Mouse (Mus musculus) layer of hippocampus, adult 11-12 months (tissue): ENCODE data around the gene Ikzf1.
A peak's percentile ranks its signal among the peaks of the same experiment; 100 is the strongest.

ENCODE experiments used
- DNase-seq: peaks from one replicate; pipeline ENCODE4 v3.0.0; 2022; ENCODE audit warnings: low spot score

Gene Ikzf1

DNA sequence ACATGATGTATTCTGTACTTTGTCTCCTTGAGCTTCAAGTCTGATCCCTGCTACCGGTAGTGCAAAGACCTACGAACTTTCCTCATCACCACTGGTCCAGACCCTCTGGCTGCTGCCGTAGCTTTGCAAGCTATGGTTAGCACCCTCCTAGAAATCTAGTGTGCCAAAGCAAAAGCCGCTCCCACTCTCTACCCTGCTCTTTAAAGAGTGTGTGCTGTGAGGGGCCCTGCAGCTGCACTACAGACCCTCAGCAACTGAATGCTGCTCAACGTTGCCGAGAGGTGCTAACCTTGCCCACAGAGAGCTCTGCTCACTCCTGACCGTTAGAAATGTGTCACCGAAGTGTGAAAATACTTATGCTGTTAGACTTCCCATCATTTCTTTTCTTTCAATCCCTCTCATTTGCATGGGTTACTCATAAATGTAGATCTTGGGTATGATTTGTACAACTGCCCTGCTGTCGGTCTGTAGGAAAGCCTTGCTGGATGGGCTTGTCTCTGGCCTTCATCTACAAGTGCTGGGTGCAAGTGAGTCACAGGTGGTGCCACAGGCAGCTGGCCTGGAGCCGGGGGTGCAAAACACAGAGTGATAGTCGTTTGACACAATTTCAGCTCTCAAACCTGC, 40.6 kb downstream of the Ikzf1 start:
- DNase-seq: no peak

DNA sequence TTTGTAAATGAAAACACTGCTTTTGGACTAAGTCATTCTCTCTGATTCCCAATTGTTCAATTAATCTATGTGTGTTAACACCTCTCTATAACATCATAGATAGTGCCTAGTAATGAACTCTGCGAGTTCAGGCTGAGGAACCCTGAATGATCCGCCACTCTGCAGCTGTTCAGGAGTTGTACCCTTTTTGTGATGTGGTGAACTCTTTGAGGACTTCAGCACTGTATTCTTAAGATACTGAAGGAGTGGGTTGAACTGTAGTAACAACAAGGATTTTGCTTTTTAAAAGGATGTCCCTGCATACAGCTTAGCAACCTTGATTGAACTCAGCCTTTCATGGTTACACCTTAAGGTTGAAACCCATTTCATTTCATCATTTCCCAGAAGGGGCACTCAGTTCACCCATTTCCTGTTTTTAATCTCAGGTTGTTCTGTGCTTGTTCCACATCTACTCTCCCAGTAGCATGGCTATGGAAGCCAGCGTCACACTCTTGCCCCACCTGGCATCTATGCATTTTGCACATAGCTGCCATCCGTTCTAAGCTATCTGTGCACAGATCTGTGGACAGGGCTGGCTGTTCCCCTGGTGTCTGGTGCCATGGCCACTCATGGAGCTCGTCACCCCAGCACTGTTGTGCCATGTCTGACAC, 41.2 kb downstream of the Ikzf1 start:
- DNase-seq: no peak

DNA sequence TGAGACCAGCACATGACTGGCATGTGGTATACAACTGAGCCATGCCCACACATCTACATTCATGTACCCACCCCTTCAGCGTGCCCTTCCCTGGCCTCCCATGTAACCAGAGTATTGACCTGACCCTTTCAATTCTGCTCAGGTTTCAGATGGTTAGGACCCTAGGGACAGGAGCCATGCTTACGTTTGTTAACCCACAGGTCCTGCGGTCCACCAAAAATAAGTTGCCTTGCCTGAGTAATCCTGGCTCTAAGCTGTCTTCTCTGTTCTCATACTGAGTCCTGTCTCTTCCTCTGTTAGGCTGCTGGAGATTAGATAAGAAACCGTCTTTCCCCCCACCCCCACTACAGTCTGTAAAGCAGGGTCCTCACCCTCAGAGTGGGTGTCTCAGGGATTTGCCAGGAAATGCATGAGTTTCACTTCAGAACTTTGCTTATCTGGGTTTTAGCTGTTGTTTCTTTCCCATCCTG, 42.0 kb downstream of the Ikzf1 start:
- no peak for DNase-seq

DNA sequence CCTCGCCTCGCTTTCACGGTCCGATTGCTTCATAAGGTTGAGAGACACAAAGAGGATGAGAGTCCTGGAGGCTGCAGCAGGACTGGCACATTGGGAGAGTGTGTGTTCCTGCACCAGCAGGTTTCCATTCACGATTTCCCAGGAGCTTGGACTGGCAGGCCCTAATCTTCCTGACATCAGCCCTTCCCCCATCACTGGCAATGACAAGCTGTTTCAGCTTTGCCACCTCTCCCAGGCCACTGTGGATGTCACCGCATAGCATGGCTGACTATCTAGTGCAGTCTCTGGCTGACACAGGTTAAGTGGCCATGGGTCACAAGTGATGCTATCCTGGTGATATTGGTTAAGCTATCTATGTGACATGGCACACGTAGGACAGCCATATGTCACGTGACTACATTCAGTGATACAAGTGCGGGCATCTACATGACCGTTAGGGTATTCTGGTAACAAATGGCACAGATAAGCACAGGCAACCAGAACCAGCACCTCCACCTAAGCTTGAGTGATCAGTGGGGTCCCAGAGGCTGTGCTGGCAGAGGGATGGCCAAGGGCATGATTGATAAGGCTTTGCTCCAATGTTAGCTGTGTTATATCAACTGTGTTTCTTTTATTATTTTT, 43.2 kb downstream of the Ikzf1 start:
- DNase-seq: no peak

DNA sequence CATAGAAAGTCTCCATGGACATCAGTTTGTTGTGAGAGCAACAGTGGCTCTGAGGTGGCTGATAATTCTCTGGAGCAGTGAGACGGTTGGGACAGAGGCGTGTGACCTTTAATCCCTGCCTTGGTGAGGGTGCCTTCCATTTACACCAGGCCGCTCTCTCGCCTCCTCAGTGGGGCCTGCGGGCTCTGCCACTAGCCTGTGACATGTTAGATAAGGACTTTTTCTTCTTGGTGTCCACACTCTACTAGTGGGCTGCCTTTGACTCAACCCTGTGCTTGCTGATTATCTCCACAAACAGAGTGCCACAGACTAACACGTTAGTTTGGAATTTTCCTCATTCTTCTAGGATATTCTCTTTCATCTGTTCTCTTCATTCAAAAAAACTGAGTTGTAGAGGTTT, 44.4 kb downstream of the Ikzf1 start:
- no peak for DNase-seq

DNA sequence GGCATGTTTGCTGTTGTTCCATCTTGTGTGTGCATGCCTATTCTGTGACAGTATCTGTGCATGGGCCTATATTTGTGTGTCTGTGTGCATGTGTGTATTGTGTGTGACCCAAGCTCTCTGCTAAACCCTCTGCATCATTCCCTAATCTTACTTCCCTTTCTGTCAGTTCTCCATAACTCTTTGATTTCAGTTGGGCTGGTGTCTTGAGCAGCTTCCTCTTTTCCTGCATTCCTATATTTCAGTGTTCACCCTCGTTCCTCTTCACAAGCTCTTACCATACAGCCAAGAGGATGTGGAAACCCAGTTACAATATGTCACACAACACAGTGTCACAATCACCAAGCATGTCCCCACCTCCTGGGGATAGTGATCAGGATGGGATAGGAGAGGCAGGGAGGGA, 45.3 kb downstream of the Ikzf1 start:
- no peak for DNase-seq

DNA sequence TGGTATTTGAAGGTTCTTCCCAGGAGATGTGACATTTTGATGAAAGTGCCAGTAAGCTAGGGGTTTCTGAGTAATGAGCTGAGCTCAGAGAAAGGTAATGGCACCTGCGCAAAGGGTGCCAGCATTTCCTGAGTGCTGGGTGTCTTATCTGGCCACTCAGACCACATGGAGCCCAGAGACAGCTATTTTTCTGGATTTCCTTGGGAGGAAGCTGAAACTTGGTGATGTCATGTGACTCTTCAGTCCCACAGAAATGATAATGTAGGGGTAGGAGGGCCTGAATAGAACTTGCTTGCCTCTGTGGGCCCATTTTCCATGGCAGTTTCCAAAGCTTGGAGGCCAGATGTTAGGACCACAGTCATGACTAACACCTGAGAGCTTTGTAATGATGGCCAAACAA, 46.9 kb downstream of the Ikzf1 start:
- no peak for DNase-seq

DNA sequence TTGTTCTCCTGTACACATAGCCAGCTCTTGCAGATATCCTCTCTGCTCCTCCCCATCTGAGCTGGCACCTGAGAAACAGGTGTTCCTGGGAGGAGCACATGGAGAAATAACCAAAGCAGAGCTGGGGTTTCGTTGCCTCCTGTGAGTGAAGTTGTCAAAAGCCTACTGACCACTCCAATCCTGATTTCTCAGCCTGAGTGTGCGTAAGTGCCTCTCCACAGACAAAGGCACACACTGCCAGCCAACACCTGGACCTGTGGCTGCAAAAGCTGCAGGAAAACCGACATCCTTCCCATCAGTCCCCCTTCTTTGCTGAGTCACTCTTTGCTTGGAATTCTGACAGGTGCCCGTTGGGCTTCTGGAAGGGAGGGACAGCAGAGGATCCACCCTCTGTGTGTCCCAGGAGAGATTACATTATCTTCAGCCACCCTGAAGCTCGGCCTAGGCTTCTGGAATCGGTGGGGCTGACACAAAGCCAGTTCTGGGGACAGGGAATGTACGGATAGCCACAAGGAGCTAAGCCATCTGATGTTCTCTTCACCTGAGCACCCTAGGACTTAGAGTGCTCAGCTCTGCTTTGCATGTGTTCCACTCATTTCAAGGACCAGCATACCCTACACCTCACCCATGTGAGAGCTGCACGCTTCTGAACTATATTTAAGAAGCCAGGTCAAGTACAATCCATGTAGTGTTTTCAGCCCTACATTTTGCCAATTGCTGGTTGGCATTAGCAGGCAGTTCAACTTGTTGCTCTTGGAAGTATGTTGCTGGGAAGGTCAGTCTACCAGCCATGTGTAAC, 48.4 kb downstream of the Ikzf1 start:
- no peak for DNase-seq

DNA sequence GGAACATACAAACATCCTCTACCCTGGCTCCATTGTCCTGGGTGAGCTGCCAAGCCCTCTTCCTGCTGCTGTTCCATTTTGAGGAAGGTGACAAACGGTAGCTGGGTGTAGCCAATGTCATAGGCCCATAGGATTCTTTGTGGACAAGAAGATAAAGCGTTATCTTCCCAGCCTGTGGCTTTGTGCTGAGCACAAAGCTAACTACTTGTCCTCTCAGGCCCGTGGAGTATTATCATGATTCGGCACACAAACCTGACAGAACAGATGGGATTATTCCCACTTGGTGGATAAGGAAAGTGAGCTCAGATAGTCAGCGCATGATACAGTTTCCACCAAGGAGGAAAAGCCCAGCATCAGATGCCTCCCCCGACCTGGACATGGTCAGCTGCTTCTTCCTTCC, 50.4 kb downstream of the Ikzf1 start:
- DNase-seq: no peak

DNA sequence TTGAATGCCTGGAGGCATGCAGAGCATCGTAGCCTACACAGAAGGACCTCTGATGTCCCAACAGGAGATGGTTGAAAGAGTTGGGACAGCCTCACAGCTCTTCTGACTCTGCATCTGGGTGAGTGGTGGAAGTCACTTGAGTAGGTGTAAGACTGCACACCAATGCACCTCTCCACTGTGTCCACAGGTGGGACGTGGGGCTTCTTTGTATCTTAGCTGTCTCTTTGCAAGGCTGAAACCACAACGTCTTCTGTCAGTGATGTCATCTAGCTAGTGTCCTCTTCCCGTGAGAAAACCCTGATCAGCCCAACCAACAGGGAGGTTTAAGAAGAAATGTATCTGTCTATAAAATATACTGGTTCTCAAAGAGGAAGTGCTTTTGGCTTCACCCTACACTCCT, 52.1 kb downstream of the Ikzf1 start:
- no peak for DNase-seq

DNA sequence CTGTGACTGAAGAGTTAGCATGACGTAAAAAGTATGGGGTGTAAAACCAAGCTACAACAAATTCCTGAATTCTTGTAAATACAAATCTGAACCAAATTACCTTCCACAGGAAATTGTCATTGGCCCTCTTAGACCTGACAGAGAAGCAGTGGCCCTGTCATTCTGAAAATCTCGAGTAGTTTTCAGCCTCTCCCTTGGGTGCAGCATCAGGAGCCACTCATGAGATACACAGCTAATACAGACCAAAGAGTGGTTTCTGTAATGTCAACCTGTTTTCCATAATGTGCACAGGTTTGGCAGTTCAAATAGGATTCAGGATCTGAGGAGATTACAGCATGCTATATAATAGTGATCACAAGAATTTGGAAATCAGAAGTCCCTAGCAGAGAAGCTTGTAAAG, 52.8 kb downstream of the Ikzf1 start:
- no peak for DNase-seq

DNA sequence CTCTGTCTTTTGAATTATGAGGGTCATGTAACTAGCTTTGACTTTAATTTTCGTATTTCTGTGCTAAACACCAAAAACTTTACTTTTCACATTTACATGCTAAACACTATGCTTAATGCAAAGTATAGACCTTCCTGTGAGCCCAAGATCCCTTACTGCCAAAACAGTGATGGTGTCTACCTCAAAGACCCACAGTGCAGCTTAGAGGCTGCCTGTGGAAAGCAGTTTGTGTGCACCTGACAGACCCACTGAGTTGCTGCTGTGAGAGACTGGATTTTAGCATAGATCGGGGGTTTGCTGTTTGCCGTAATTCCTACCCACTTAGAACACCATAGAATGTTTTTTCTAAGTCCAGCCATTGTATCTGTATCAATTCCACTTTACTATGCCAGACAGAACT, 54.3 kb downstream of the Ikzf1 start:
- no peak for DNase-seq

DNA sequence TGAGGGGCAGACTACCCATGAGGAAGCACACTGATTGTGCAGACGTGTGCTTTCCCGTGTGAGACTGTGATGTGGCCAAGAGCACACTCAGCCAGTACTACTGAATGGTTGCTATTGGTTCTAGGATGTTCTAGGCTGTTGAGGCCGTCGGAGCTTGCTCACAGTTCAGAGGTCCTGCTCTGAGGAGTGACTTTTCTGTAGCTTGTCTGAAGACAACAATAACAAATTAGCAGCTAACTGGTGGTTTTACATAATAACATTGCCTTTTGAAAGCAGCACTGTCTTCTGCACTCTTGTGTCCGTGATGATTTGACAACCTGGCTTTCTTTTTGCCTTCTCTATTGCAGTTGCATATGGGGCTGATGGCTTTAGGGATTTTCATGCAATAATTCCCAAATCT, 55.8 kb downstream of the Ikzf1 start:
- DNase-seq: no peak

DNA sequence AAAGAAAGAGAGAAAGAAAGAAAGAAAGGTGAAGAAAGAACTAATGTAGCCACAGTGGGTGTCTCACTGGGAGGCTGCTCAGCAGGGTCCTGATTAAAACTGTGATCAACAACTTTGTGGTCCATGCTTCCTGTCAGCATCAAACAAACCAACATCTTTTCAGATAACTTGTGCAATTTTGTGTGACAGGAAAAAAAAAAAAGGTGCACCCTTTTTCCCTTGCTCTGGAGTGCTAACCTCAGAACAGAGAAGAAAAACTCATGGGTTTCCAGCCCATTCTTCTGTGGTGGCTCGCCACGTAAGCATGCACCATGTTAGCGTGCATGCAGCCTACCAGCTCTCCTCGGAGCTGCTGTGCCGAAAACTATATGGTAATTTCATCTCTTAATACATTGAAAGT, 56.8 kb downstream of the Ikzf1 start:
- DNase-seq: no peak

DNA sequence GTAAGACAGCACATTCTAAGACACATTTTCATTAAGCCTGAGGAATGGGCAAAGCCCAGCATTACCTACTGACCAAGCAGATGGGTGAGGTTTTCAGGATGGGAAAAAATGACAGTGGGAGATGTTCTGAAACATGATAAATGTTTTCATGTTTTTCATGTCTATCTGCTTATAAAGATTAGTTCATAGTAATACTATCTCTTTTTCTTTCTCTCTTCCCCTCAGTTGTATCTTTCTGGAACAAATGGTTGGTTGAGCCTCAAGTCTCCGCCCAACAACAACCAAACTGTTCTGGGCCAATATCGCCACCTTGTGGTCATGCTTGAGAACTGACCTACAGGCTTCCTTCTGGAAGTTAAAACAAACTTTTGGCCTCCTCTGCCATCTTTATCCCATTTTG, 57.8 kb downstream of the Ikzf1 start:
- DNase-seq: peak; percentile 6

DNA sequence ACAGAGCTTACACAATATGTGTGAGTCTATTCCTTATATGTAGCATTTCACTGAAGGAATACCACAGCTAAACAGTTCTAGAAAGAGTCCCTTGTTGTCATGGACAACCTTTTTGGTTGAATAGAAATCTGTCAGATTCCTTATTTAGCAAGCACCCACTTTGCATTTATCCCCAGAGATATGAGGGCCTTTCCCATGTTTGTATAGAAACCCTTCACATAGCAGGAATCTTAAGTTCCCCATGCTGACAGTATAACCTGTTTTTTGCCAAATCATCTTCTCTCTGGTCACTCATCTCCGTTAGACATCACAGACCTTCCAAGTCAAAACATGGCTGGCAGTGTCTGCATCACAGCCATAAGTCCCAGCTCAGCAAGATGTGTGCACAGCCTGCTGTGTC, 59.4 kb downstream of the Ikzf1 start:
- no peak for DNase-seq

DNA sequence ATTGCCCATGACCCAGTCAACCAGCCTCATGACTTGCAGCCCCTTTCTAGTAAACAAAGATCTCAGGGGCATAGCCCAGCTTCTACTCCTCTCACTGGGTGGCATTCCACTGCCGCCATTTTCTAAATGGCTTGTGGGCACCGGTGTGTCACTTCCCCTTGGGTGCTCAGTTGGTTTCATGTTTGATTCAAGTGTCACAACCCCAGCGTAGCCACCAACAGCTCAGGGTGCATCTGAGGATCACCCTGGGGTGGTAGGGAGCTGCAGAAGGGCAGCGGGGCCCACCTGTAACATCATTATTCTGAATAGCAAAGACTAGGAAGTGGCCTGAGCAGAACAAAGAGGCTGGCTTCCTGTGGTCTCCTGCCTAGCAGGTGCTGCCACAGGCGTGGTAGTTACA, 66.3 kb downstream of the Ikzf1 start:
- no peak for DNase-seq

DNA sequence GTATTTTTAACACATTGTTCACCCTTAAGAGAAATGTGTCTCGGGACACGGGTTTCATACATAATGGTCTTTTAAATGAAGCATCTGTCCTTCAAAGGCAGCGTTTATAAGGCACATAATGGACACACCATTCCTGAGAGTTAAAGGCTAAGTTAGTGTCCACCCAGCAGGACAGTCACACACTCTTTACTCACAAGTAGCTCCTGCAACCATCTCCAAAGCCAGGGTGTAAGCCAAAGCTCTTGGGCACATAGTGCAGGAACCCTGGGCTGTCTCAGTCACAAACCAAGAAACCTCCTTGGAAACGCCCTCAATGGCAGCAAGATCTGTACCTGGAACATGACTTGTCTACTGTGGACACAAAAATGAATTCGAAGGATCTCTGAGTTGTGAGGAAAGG, 68.1 kb downstream of the Ikzf1 start:
- DNase-seq: no peak

DNA sequence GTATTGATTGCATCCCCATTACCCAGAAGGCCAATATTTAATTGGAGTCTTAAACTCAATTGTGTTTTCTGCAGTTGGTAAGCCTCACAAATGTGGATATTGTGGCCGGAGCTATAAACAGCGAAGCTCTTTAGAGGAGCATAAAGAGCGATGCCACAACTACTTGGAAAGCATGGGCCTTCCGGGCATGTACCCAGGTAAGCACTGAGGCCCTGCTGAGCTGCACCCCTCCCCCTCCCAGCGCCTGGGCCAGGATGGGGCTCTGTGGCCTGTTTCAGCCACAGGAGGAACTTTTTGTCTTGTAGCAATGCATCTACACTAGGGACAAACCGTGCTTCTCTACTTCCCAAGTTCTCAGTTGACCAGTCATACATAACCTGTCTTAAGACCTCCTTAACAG, 73.3 kb downstream of the Ikzf1 start:
- DNase-seq: no peak

DNA sequence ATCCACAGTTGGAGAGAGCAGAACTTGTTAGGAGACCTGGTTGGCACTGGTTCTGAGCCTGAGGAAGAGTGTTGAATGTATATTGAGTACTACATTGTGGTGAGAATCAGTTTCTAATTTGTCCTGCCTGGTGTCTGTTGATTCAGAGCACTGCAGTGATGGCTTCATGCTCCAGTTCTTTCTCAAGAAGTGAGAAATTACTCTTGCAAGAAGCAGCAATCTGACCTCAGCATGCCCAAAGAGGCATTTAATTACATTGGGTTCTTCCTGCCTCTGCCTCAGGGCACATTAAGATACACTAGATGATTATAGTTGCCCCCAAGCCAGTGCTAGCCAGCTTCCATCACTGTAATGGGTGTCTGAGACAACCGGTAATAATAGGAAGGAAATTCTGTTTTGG, 74.1 kb downstream of the Ikzf1 start:
- DNase-seq: no peak

DNA sequence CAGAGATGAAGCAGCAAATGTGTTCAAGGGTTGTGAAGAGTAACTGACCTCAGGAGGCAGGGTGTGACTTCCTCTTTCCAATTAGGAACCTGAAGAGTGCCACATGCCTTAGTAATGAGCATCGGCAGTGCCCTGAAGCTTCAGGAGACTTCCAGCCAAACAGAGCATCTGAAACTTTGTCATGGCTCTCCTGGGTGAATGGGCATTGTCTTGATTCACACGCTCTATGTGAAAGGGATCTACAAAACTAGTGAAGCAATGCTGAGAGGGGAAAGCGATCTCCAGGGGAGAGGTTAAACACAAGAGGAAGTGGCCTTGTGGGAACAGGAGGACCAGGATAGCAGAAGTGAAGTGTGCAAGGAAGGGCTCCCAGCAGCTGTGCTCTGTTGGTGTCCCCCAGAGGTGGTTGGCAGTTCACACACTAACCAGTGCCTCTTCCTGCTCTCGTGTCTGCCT, 78.4 kb downstream of the Ikzf1 start:
- no peak for DNase-seq

DNA sequence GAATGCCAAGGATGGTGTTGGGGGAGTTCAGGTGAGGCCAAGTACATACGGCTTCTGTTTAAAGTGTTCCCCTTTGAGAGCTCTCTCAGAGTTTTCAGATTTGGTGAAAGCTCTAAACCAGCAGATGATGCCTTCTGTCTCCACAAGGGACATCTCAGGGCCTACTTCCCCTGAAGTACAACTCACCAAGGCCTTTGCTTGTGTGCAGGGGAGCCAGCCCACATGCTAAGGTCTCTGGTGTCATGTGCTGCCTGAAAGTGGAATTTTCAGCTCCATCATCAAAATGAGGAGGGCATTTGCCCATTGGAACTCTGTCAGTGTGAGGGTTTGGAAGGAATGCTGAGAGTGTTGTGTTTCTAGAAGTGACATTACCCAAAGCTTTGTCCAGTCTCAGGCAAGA, 80.6 kb downstream of the Ikzf1 start:
- DNase-seq: no peak

DNA sequence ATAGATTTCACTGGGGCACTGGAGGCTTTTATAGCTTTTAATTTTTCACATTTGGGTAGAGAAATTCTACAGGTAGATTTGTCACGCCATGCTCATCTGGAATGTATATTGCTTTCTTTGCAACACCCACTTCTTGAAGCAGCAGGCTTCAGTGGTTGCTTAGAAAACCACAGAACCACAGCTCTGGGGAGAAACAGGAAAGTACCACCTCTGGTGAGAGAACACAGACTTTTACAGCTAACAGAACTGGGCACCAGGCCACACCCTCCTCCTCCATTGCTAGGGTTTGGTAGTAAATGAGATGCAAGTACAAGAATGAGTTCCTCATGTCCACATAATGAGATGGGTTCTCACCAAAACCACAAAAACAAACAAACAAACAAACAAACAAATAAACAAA, 81.3 kb downstream of the Ikzf1 start:
- DNase-seq: no peak
